Mouse (Mus musculus): ENCODE measurements around the gene Agbl4.

DNA sequence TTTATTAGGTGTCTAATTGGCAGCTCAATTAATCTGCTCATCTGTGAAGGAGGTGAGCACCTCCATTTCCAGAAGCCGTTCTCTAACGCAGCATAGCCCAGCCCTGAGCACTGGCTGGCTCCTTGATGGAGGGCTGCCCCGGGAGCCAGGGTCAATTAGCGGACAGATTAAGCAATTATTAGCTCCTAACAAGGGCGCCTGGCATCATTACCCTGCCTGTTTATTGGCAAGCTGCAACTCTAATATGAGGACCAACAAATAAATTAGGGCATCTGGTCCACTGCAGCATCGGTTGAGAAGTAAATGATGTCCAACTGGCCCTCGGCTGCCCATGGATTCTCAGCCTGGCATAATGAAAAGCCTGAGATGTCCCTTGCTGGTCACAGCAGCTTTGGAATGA lies 1148.5 kb downstream of the Agbl4 start:
- TF ChIP-seq CTCF (IDR thresholded peaks at IDR 0.05; ENCODE audit: insufficient read depth, low read length) (no peak), POLR2A (IDR thresholded peaks at IDR 0.05; ENCODE audit: borderline replicate concordance, extremely low read depth, low read depth, low read length) (no peak)
